In the genomic region with DNA sequence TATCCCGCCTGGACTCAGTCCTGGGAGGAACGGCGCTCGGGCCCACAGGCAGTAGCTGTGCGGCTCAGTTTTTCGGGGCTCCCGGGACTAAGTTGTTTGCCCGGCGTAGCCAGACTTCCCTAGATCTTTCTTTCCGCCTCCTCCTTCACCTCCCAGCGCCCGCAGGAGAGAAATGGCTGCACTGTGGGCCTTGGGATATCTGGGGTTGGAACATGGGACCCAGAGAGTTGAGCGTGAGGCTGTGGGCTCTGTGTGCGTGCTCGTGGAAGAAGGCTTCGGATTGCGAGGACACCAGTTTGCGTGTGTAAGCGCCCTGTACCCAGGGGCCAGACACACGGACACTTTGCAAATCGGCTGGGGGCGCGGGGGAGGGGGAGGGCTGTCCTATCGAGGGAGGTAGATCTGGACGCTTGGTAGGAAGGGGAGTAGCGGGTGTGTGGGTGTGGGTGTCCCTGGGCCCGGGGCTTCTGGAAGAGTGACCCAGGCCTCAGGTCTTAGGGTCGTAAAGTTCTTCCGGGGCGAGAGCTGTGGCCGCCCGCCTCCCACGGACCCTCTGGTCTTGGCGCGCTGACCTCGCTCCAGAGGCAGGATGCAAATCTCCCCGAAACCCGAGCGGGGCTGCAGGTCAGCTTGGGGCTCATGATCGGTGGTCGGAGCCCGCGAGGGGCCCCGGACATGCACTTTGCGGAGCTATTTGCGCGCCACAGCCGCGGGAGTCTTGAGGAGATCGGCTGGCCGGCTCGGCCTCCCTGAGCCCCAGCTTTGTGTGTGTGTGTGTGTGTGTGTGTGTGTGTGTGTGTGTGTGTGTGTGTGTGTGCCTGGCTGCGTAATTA, we compare ENCODE assay signal across 9 mouse cellular contexts. TPM values are rescaled to one million over a fixed set of nuclear protein-coding genes. Genes with fewer than 3 reads are reported as not detected.
DNase-seq lines count a peak whose midpoint lies in the region; ATAC-seq and TF ChIP-seq lines count a peak whose summit lies in the region.
"Had no signal": no experiment of that assay in that cellular context is flagged by ENCODE, and none has a peak within 500 bp of the region (broad histone marks: within the 10 kb centered on the region; RNA-seq: fewer than 3 reads in every experiment).

No protein-coding gene starts in this region.

- peak overlapping the region; percentile 45 for H3K4me2 ChIP-seq in embryonic facial prominence, embryonic 13.5 days
- H3K4me2 ChIP-seq in intestine, postnatal 0 days (replicated peaks; ENCODE audit: low read depth) = peak overlapping the region; percentile 40
- 0 out of 2 replicates have a peak overlapping the region, but pooled peaks have one; percentile 16 for H3K4me2 ChIP-seq in neural tube, embryonic 14.5 days (ENCODE audit: low read depth, low read length)

- 0 out of 2 replicates have a peak overlapping the region, but pooled peaks have one; percentile 36 for H3K9ac ChIP-seq in embryonic facial prominence, embryonic 13.5 days
- no peak overlapping the region for H3K9ac ChIP-seq in intestine, postnatal 0 days (ENCODE audit: low read depth, low read length)
- no peak overlapping the region for H3K9ac ChIP-seq in neural tube, embryonic 14.5 days (replicated peaks; ENCODE audit: low read depth, low read length)

- no peaks in the 10 kb centered on the region for H3K36me3 ChIP-seq in embryonic facial prominence, embryonic 13.5 days
- H3K36me3 ChIP-seq in intestine, postnatal 0 days (ENCODE audit: control insufficient read depth, insufficient read depth) = no peaks in the 10 kb centered on the region
- no peaks in the 10 kb centered on the region for H3K36me3 ChIP-seq in neural tube, embryonic 14.5 days (ENCODE audit: control insufficient read depth, insufficient read depth, low read length)

- H3K27me3 ChIP-seq in embryonic facial prominence, embryonic 13.5 days = peaks cover 98% of the 10 kb centered on the region
- peaks cover 93% of the 10 kb centered on the region for H3K27me3 ChIP-seq in intestine, postnatal 0 days (replicated peaks; ENCODE audit: control insufficient read depth, insufficient read depth, low read length)
- peaks cover 77% of the 10 kb centered on the region for H3K27me3 ChIP-seq in neural tube, embryonic 14.5 days (ENCODE audit: control insufficient read depth, insufficient read depth, low read length)

- H3K4me1 ChIP-seq in embryonic facial prominence, embryonic 13.5 days = peaks cover 30% of the 10 kb centered on the region
- no peaks in the 10 kb centered on the region for H3K4me1 ChIP-seq in intestine, postnatal 0 days (replicated peaks; ENCODE audit: control insufficient read depth, insufficient read depth, low read length)
- H3K4me1 ChIP-seq in neural tube, embryonic 14.5 days (ENCODE audit: control insufficient read depth, insufficient read depth, low read length) = peaks cover 3% of the 10 kb centered on the region; the same call in 1 of the 2 replicates

- peak overlapping the region; percentile 82 for H3K4me3 ChIP-seq in layer of hippocampus, adult 2 months
- peak overlapping the region; percentile 28 for H3K4me3 ChIP-seq in embryonic facial prominence, embryonic 13.5 days
- H3K4me3 ChIP-seq in intestine, postnatal 0 days (ENCODE audit: low read depth, low read length) = peak overlapping the region; percentile 16
- no peak overlapping the region; the same call in 1 of the 2 replicates for H3K4me3 ChIP-seq in neural tube, embryonic 14.5 days (ENCODE audit: low read depth, low read length)
- H3K4me3 ChIP-seq: myocyte had no signal

- H3K27ac ChIP-seq in layer of hippocampus, adult 2 months = peak overlapping the region; percentile 97
- no peak overlapping the region for H3K27ac ChIP-seq in embryonic facial prominence, embryonic 13.5 days
- H3K27ac ChIP-seq in intestine, postnatal 0 days (ENCODE audit: low read depth, low read length) = no peak overlapping the region
- no peak overlapping the region for H3K27ac ChIP-seq in neural tube, embryonic 14.5 days (ENCODE audit: low read depth, low read length)

- 1% methylated on average over 52 of the region's 53 CpGs for WGBS in embryonic facial prominence, embryonic 13.5 days
- 2% methylated on average over 53 of the region's 53 CpGs for WGBS in intestine, postnatal 0 days
- WGBS in neural tube, embryonic 14.5 days = under 1% methylated on average over 53 of the region's 53 CpGs

- no peak for TF ChIP-seq CTCF in layer of hippocampus, adult 2 months (conservative IDR thresholded peaks at IDR 0.05)
- TF ChIP-seq CTCF in intestine, postnatal 0 days (IDR thresholded peaks at IDR 0.05; ENCODE audit: low read depth) = no peak

- H3K9me3 ChIP-seq in embryonic facial prominence, embryonic 13.5 days = no peaks in the 10 kb centered on the region
- H3K9me3 ChIP-seq in intestine, postnatal 0 days (ENCODE audit: control insufficient read depth) = no peaks in the 10 kb centered on the region
- no peaks in the 10 kb centered on the region for H3K9me3 ChIP-seq in neural tube, embryonic 14.5 days (ENCODE audit: control insufficient read depth, low read length)

- no peak for ATAC-seq in embryonic facial prominence, embryonic 13.5 days (ENCODE audit: insufficient number of reproducible peaks, insufficient read depth, low FRiP score, low TSS enrichment, low read depth)
- no peak for ATAC-seq in intestine, postnatal 0 days
- ATAC-seq in neural tube, embryonic 14.5 days (ENCODE audit: low read depth) = no peak

- no peak for DNase-seq in layer of hippocampus, adult 2 months (ENCODE audit: low spot score in 2 of 2)
- no peak for DNase-seq in layer of hippocampus, adult 9-10 months (ENCODE audit: low spot score)
- DNase-seq in left cerebral cortex, adult 18-20 months (ENCODE audit: low spot score in 2 of 2) = no peak
- no peak for DNase-seq in urinary bladder, postnatal 14 days (ENCODE audit: low spot score)
- no peak for DNase-seq in urinary bladder, adult 18-20 months (ENCODE audit: low spot score in 2 of 2)

RNA-seq across cellular contexts. Expression of a gene that starts 17.6 kb away (rescaled TPM):
- 10 to 100 TPM; 96.6 to 99.5 TPM for total RNA-seq in layer of hippocampus, adult 2 months (2021)
- 10.0 and 17.8 TPM in 2 replicates for polyA plus RNA-seq in embryonic facial prominence, embryonic 13.5 days (2015; fragmentation: Nextera tagmentation; extraction: Ambion mirVana)
- not detected in 2 replicates for polyA plus RNA-seq in intestine, postnatal 0 days (2015; fragmentation: Nextera tagmentation; extraction: Ambion mirVana)
- 0.84 and 1.2 TPM in 2 replicates for polyA plus RNA-seq in neural tube, embryonic 14.5 days (2014; fragmentation: Nextera tagmentation; extraction: Ambion mirVana)
- total RNA-seq in left cerebral cortex, adult 18-20 months (2021) = 10 to 100 TPM; 82.2 to 89.2 TPM
